Mouse (Mus musculus) hindlimb bud, embryonic 11.5 days (tissue): Measurements from ENCODE around the gene Cenpa.
A peak's percentile ranks its signal among the peaks of the same experiment; 100 is the strongest.

ENCODE experiments used
- DNase-seq: peaks from one replicate; pipeline ENCODE4 v3.0.0-alpha.2; 2012; ENCODE audit warnings: low read depth, low spot score; ENCODE audit errors: extremely low spot score

Gene Cenpa

GRCm38 (mm10) chr5:30666391-30667195, at the start of gene Cenpa:
Cenpa (plus strand) TSS chr5:30666777.
- peak; percentile 96 for DNase-seq

GRCm38 (mm10) chr5:30617357-30617756, 49.2 kb upstream of the Cenpa start:
- no peak for DNase-seq

GRCm38 (mm10) chr5:30617851-30618250, 48.7 kb upstream of the Cenpa start:
- no peak for DNase-seq

GRCm38 (mm10) chr5:30618376-30619003, 48.1 kb upstream of the Cenpa start:
- no peak for DNase-seq

GRCm38 (mm10) chr5:30619211-30619610, 47.4 kb upstream of the Cenpa start:
- DNase-seq = no peak

- no peak for DNase-seq
Measured at GRCm38 (mm10) chr5:30620567-30620966, 46.0 kb upstream of the Cenpa start.

- no peak for DNase-seq
Measured at GRCm38 (mm10) chr5:30621211-30621790, 45.3 kb upstream of the Cenpa start.

GRCm38 (mm10) chr5:30621844-30622176, 44.8 kb upstream of the Cenpa start:
- no peak for DNase-seq

- DNase-seq = no peak
Measured at GRCm38 (mm10) chr5:30622177-30622840, 44.3 kb upstream of the Cenpa start.

GRCm38 (mm10) chr5:30622841-30623185, 43.8 kb upstream of the Cenpa start:
- DNase-seq = no peak

GRCm38 (mm10) chr5:30623380-30623779, 43.2 kb upstream of the Cenpa start:
- no peak for DNase-seq

- DNase-seq = no peak
Measured at GRCm38 (mm10) chr5:30624311-30624710, 42.3 kb upstream of the Cenpa start.

- no peak for DNase-seq
Measured at GRCm38 (mm10) chr5:30624908-30625307, 41.7 kb upstream of the Cenpa start.

GRCm38 (mm10) chr5:30625379-30625778, 41.2 kb upstream of the Cenpa start:
- DNase-seq = no peak

GRCm38 (mm10) chr5:30626331-30627105, 40.1 kb upstream of the Cenpa start:
- no peak for DNase-seq

GRCm38 (mm10) chr5:30628511-30628910, 38.1 kb upstream of the Cenpa start:
- no peak for DNase-seq

GRCm38 (mm10) chr5:30630401-30630800, 36.2 kb upstream of the Cenpa start:
- no peak for DNase-seq

GRCm38 (mm10) chr5:30632134-30632533, 34.4 kb upstream of the Cenpa start:
- no peak for DNase-seq

- no peak for DNase-seq
Measured at GRCm38 (mm10) chr5:30636994-30637393, 29.6 kb upstream of the Cenpa start.

- peak; percentile 26 for DNase-seq
Measured at GRCm38 (mm10) chr5:30638041-30638440, 28.5 kb upstream of the Cenpa start.
